Mouse (Mus musculus) midbrain, postnatal 0 days (tissue): ENCODE measurements at regions not wholly inside any gene's neighbourhood (a gene's known extent, or its start where the extent isn't known, plus 50 kb on each side); places are given as distances from the start of the nearest gene placed in this dataset.

Experiments used
- ATAC-seq: fragments of 200-750 bp; cut with Nextera tagmentation; 2 replicates; pipeline ENCODE4 v1.8.0; 2017; ENCODE audit warnings: moderate number of reproducible peaks, mild to moderate bottlenecking, moderate TSS enrichment, moderate library complexity; ENCODE audit not compliant: low FRiP score
- DNase-seq: peaks from one replicate; pipeline ENCODE4 v3.0.0-alpha.2; 2015; ENCODE audit warnings: low spot score
- H3K27ac ChIP-seq: fragments of 300-500 bp; sonication (generic); 2 replicates; pipeline ENCODE4 v1.5.1; 2014; ENCODE audit warnings: low read depth, mild to moderate bottlenecking, low read length, mixed read lengths
- H3K27me3 ChIP-seq: fragments of 300-500 bp; sonication (generic); 2 replicates; pipeline ENCODE4 v1.6.1; 2014; ENCODE audit warnings: low read length, control low read depth, mixed read lengths; ENCODE audit not compliant: insufficient read depth
- H3K36me3 ChIP-seq: fragments of 300-500 bp; sonication (generic); 2 replicates; pipeline ENCODE4 v1.6.1; 2014; ENCODE audit warnings: low read length, control low read depth, mixed read lengths; ENCODE audit not compliant: insufficient read depth
- H3K4me1 ChIP-seq: fragments of 300-500 bp; sonication (generic); 2 replicates; pipeline ENCODE4 v1.6.1; 2014; ENCODE audit warnings: mild to moderate bottlenecking, control low read depth, antibody characterized with exemption, low read length, mixed read lengths; ENCODE audit not compliant: insufficient read depth
- H3K4me2 ChIP-seq: fragments of 300-500 bp; sonication (generic); 2 replicates; pipeline ENCODE4 v1.6.1; 2014; ENCODE audit warnings: low read depth, mild to moderate bottlenecking, low read length, mixed read lengths; ENCODE audit not compliant: poor library complexity, severe bottlenecking
- H3K4me3 ChIP-seq: fragments of 300-500 bp; sonication (generic); 2 replicates; pipeline ENCODE4 v1.5.1; 2014; ENCODE audit warnings: low read depth, mild to moderate bottlenecking, low read length, moderate library complexity
- H3K9ac ChIP-seq: fragments of 300-500 bp; sonication (generic); replicated peaks from 2 replicates; pipeline ENCODE4 v1.6.1; 2014; ENCODE audit warnings: mild to moderate bottlenecking, low read length, moderate library complexity, mixed read lengths; ENCODE audit not compliant: poor library complexity, severe bottlenecking
- H3K9me3 ChIP-seq: fragments of 300-500 bp; sonication (generic); 2 replicates; pipeline ENCODE4 v1.6.1; 2016; ENCODE audit warnings: low read length, control low read depth
- CTCF ChIP-seq: IDR thresholded peaks from 2 replicates; pipeline ENCODE4 v1.5.1; 2016; ENCODE audit warnings: antibody characterized with exemption, mild to moderate bottlenecking
- WGBS: fragments of 180-500 bp; shearing (Covaris S2); extraction: QIAGEN DNeasy Blood & Tissue Kit; methylation state at CpG from one replicate; pipeline ENCODE4 v1.1.7; 2014; 5-methylcytosine and 5-hydroxymethylcytosine counted together

DNA sequence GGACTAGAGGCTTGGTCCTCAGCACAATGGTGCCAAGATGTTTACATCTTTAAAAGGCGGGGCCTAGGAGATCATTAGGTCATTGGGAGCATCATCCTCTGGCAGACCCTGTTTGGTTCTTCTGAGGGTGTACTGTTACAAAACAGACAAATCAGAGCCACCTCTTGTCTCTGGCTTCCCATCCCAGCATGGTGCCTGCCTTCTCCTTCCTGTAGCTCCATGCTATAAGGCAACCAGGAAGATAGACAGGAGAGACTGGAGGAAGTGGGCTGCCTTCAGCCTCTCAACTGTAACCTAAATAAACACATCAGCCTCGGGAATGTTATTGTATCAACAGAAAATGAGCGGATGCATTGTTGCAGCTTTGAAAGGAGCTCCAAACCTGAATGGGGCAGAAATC lies 529.8 kb upstream of the Gm765 start:
- Histone ChIP-seq H3K27me3 (no peaks in the 10 kb centered on the region), H3K4me2 (no peak overlapping the region), H3K9ac (no peak overlapping the region), H3K4me3 (no peak overlapping the region), H3K27ac (no peak overlapping the region), H3K9me3 (no peaks in the 10 kb centered on the region), H3K4me1 (no peaks in the 10 kb centered on the region), H3K36me3 (no peaks in the 10 kb centered on the region)
- 66% methylated on average over 3 of the region's 3 CpGs for WGBS
- DNase-seq (no peak), ATAC-seq (no peak)
- no peak for TF ChIP-seq CTCF

DNA sequence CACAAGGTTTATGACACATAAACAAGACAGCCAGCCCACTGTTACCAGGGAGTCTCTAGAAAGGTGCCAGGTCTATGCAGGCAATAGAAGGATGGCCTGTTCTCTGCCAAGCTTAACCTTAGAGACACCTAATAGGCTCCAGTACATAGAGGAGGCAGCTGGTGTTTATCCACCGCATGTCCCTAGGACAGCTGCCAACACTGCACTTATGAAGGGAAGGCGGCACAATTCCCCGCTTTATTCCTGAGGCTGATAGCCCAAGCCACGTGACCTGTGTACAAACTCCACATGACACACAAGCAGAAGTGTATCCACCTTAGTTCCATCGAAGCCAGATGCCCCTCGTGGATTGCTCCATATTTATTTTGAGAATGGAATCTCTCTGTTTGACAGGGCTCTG lies 527.2 kb upstream of the Gm765 start:
- no peaks in the 10 kb centered on the region for H3K36me3 ChIP-seq
- TF ChIP-seq CTCF = no peak
- no peaks in the 10 kb centered on the region for H3K4me1 ChIP-seq
- H3K4me3 ChIP-seq = no peak overlapping the region
- ATAC-seq = no peak
- no peak overlapping the region for H3K4me2 ChIP-seq
- WGBS = 85% methylated on average over 6 of the region's 6 CpGs
- no peak overlapping the region for H3K27ac ChIP-seq
- H3K9ac ChIP-seq = no peak overlapping the region
- no peaks in the 10 kb centered on the region for H3K27me3 ChIP-seq
- DNase-seq = peak; percentile 37
- H3K9me3 ChIP-seq = no peaks in the 10 kb centered on the region

DNA sequence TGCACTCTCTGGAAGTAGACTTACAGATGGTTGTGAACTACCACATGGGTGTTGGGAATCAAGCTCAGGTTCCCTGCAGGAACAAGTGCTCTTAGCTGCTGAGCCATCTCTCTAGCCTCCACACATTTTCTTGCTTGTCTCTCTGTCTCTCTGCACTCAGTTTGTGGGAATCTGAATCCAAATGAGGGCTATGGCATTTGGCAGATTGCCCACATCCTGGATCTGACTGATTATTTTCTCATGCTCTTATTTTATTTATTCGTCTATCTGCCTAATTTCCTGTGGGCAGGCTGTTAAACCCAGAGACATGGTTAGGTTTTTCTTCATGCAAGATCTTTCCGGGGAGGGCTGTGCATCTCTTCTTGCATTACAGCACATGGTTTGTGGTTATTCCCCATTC lies 521.8 kb upstream of the Gm765 start:
- no peak for DNase-seq
- Histone ChIP-seq H3K27me3 (no peaks in the 10 kb centered on the region), H3K27ac (no peak overlapping the region), H3K4me3 (no peak overlapping the region), H3K4me2 (no peak overlapping the region), H3K9ac (no peak overlapping the region), H3K9me3 (no peaks in the 10 kb centered on the region), H3K4me1 (no peaks in the 10 kb centered on the region), H3K36me3 (no peaks in the 10 kb centered on the region)
- 55% methylated on average over 2 of the region's 2 CpGs for WGBS
- ATAC-seq = no peak
- TF ChIP-seq CTCF = no peak

DNA sequence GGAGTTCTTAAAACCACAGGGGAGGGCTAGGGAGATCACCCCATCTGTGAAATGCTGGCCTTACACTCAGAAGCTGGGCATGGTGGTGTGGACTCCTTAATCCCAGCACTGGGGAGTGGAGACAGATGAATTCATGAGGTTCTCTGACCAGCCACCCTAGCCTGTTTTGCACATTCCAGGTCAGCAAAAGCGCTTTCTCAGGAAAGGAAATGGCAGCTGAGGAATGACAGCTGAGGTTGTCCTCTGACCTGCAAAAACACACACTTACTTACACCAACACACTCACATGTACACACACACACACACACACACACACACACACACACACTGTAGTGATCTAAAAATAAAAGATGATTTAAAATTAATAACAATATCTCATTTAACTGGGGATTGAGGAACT lies 513.4 kb upstream of the Gm765 start:
- Histone ChIP-seq H3K27ac (no peak overlapping the region), H3K36me3 (no peaks in the 10 kb centered on the region), H3K27me3 (no peaks in the 10 kb centered on the region), H3K9ac (no peak overlapping the region), H3K4me1 (no peaks in the 10 kb centered on the region), H3K9me3 (no peaks in the 10 kb centered on the region), H3K4me3 (no peak overlapping the region), H3K4me2 (no peak overlapping the region)
- no peak for ATAC-seq
- TF ChIP-seq CTCF = no peak
- no peak for DNase-seq
- WGBS = 88% methylated on average over 1 of the region's 1 CpGs

DNA sequence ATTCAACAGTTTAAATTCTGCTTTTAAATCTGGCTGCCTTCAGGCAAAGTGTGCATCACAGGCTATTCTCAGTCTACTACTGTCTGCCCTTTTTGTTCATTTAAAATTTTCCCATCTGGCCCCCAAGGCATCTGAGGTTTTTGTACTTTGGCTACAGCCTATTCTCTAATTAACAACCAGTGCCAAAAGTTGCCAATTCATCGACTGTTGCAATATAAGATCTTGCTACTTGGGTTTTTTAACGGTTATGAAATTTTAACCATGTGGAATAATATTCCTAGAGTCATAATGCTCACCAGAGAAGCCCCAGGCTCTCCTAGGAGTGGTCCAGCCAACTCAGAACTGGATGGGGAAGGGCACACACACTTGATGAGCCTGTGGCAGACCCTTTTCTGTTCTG lies 508.4 kb upstream of the Gm765 start:
- DNase-seq = no peak
- Histone ChIP-seq H3K36me3 (no peaks in the 10 kb centered on the region), H3K4me2 (no peak overlapping the region), H3K4me1 (no peaks in the 10 kb centered on the region), H3K4me3 (no peak overlapping the region), H3K27ac (no peak overlapping the region), H3K9me3 (no peaks in the 10 kb centered on the region), H3K27me3 (no peaks in the 10 kb centered on the region), H3K9ac (no peak overlapping the region)
- no peak for TF ChIP-seq CTCF
- ATAC-seq = no peak
- WGBS = 78% methylated on average over 2 of the region's 2 CpGs

DNA sequence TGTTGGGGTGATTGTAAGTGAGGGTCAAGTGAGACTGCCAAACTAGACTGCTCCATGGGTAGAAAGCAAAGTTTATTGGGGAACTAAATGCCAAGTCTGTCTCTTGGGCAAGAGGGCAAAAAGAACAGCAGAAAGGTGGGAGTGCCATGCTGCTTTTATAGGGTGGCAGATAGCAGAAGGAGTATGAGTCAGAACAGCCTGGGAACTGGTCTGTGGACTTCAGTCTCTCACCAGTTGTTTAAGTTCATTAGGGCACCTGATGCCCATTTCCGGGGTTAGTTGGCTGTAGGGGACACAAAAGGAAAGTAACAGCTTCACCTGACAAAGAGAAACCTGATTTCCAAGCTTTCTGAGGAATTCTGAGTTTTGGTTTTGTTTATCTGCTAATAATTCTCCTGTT lies 506.3 kb upstream of the Gm765 start:
- Histone ChIP-seq H3K9ac (no peak overlapping the region), H3K27me3 (no peaks in the 10 kb centered on the region), H3K27ac (no peak overlapping the region), H3K4me1 (no peaks in the 10 kb centered on the region), H3K4me2 (no peak overlapping the region), H3K4me3 (no peak overlapping the region), H3K36me3 (no peaks in the 10 kb centered on the region), H3K9me3 (no peaks in the 10 kb centered on the region)
- 96% methylated on average over 1 of the region's 1 CpGs for WGBS
- DNase-seq = no peak
- no peak for TF ChIP-seq CTCF
- no peak for ATAC-seq
